Mouse (Mus musculus) left cerebral cortex, postnatal 14 days (tissue): ENCODE results near the gene Slc38a11. TPM values are rescaled to one million over a fixed set of nuclear protein-coding genes. Genes with fewer than 3 reads are reported as not detected.

Experiments used
- DNase-seq, 2 experiments: peaks; one replicate each; pipeline ENCODE4 v3.0.0; 2021 to 2022; ENCODE audit warnings: low spot score in 2 of 2, mixed read lengths in 1 of 2
- intact Hi-C: fragments of 180-260 bp; cut with DNase I; formaldehyde crosslinking; loops from one replicate; pipeline ENCODE4 v1.15.1; 2025
- total RNA-seq, 2 experiments: library from RNA; stranded (reverse); gene quantifications; 2 replicates each; pipeline ENCODE4 v1.2.3; 2021

Slc38a11 gene
- total RNA-seq, 2 experiments from 2014 or later: 3.0 to 3.2 TPM

DNA sequence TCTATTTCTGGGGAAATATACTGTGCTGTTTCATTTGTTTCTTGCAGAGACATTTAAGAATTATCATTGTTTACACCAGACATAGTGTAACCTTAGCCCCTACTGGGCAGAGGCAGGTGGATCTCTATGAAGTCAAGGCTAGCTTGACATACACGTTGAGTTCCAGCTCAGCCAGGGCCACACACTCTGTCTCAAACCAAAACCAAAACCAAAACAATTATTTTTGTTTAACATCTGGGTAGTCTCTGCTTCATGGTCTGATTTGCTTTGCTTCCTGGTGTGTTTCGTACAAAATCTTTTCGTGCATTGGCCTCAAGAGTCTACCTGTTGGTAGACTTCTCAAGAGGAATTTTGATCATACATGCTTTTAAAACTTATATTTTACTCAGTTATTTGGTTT is 27.2 kb downstream of the Slc38a11 start:
- intact Hi-C loops: loop anchor here (2.0 to 10.0 kb wide), 3 partner anchors 192 to 369 kb away; partner anchors contain the start of gene Grb14
- no peak for DNase-seq

DNA sequence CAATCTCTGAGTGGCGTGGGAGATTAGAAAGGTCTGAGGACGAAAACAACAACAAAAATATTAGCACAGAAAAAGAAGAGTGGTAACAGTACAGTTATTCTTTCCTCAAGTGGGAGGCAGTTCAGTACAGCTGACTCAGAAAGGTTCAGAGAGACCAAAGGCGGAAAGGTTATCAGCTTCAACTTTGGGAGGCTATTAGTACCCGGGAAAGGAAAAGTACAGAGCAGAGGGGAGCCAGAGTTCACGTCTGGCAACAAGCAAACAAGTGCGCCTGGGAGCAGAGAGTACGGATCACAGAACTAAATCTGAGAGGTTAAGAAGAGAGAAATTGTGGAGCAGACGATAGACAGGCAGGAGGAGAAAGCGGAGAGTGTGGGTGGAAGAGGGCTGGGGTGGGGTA is 29.7 kb downstream of the Slc38a11 start:
- intact Hi-C loops: loop anchor here (10.0 kb wide), 1 partner anchor 309 kb away; the partner anchor contains the start of gene Grb14
- no peak for DNase-seq

DNA sequence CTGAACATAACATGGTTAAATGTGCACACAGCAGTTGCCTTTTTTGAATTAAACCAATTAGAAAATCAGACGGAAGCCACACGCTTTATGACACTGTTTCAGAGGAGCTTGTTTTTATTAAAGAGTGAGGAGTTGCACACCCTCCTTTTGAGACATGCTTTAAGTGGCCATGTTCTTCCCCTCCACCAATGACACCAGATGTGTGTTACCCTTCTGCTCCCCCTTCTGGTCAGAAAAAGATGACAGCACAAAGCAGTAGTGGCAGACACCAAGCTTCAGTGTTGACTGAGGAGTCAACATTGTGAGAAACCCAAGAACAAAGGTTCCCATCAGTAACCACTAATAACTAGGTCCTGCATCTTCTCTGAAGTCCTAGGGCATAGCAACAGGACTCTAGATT is 32.5 kb downstream of the Slc38a11 start:
- peak; percentile 30 to 31 for DNase-seq
- intact Hi-C loops: loop anchor here (10.0 kb wide), 1 partner anchor 307 kb away; the partner anchor contains the start of gene Grb14

DNA sequence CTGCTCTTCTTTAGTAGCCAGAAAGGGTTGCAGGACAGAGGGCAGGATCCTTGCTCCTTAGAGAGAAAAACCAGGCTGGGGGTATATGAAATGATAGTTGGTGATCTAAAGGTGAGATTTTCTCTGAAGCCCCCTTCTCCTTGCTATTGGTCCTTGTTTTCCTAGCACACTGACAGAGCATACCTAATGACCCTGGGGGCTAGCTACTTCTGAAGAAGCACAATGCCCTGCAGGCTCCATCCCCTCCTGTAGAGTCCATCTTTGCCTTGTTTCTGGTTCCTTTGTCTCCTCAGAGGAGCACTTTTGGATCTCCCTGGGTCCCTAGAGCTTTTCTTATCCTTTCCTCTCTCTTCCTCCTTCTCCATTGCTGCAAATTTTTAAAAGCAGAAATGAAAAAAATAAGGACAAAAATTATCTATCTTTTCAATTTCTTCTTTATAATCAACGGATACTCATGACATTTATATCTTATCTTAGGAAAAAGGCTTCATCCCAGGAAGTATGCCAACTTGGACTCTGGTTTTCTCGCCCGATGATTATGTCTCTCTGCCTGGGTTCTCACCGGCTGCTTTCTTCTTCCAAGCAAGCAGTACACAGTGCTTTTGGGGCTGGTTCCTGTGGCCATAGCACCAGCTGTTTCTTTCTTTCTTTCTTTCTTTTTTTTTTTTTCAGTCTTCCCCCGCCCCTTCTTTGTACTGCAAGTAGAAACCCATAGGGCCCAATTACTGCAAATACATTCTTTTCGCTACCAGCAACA is 41.7 kb downstream of the Slc38a11 start:
- no peak for DNase-seq
- intact Hi-C loops: no loop called here

DNA sequence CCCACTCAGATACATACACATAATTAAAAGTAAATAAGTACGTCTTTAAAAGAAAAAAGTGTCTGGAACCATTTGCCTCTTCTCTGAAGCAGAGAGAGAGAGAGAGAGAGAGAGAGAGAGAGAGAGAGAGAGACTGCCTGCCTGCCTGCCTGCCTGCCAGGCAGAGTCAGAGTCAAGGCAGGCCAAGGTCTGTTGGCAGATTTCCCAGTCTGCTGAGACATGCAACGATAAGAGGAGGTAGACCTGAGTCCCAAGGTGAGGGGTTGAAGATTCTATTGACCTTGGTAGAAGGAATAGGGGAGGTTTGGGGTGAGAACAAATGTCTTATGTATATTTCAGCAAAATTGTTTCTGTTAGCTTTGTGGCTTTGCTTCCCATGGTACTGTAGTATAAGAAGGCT is 42.9 kb downstream of the Slc38a11 start:
- intact Hi-C loops: no loop called here
- DNase-seq: no peak

DNA sequence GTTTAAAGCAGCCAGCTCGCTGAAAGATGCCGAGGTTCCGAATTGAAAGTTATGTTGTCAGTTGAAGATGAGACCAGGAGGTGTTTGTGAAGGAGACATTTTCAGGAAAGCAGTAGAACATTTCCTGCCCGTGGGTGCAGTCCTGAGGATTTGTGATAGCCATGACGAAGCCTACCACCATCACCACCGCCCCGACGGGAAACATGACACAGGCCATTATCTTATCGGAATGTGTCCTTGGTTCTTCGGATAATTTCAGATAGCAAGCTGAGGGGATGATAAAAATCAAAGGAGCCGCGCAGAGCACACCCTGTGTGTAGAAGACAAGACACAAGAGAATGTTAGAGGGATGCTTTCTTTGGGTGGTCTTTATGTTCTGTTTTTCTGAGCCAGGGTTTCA is 47.1 kb downstream of the Slc38a11 start:
- intact Hi-C loops: no loop called here
- DNase-seq: no peak

DNA sequence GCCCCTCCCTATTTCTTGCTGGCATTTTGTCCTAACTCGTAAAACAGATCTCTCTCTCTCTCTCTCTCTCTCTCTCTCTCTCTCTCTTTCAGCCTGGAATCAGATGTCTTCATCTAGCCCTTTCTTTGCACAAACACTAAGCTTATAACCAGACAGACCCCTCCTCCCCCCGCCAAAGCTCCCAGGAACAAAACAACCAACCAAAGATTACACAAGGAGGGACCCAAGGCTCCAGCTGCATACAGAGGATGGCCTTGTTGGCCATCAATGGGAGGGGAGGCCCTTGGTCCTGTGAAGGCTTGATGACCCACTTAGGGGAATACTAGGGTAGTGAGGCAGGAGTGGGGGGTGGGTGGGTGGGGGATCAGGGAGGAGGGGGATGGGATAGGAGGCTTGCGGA is 52.6 kb downstream of the Slc38a11 start:
- intact Hi-C loops: no loop called here
- DNase-seq: peak in 1 of 2 experiments; percentile 46

DNA sequence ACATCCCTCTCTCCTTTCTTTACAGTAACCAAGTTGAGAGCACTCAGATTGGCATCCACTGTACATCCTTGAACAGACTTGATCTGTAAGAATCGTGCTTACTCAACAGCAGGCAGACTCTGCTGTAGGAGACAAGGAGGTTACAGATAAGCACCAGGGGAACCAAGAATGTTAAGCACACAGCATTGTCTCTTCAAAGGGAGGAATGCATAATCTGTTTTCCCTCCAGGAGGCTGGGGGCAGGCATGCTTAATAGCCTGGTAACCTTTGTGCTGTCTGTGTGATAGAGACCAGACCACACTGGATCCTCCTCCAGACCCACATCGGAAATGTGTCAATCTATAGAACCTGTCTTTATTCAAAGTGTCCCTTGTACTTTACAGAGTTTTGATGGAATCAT is 67.3 kb downstream of the Slc38a11 start:
- DNase-seq: no peak
- intact Hi-C loops: no loop called here

DNA sequence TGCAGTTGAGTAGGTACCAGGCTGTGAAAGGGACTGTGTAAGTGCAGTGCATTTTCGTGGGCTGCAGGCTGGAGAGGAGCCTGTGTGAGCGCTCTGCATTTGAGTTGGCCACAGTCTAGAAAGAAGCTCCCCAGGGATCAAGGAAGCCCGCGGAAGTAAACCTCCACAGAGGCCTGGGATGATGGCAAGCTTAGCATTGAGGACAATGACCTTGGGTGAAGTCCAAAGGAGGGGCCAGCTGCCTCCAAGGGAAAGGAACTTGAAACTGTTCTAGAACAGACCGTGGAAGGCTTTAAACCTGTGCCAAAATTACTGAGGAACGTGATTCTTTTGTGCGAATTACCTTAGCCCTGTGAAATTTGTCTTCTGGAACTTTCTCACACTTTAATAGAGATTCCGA is 69.7 kb downstream of the Slc38a11 start:
- DNase-seq: peak in 1 of 2 experiments; percentile 2
- intact Hi-C loops: no loop called here

DNA sequence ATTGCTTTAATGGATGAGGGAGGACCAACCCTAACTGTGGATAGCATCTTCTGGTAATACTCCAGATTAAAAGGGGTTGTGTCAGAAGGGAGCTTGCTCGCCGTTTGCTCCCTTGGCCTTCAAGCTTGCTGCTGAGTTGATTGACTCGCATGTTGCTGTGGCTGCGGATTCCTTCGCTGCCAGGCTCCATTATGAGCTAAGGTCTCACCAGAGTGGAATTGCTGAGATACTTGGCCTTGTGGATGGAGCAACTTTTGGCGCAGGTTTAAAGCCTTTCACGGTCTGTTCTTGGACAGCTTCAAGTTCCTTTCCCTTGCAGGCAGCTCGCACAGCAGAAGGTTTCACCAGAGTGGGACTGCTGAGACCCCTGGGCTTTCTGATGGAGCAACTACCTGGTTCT is 70.4 kb downstream of the Slc38a11 start:
- intact Hi-C loops: no loop called here
- DNase-seq: no peak

DNA sequence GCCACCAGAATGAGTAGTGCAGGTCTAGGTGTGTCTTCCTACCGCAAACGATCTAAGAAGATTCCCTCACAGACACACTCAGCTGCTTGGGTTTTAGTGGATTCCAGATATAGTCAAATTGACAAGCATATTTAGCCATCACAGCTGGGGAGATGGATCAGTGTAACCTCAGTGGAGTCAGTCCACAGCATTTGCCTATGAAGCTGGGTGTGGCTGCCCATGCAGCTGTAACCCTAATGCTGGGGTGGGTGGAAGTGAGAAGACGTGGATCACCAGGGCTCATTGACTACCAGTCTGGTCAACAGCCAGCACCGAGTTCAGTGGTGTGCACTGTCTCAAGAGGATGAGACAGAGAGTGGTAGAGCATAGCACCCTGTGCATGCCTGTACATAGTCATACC is 74.1 kb downstream of the Slc38a11 start:
- intact Hi-C loops: no loop called here

DNA sequence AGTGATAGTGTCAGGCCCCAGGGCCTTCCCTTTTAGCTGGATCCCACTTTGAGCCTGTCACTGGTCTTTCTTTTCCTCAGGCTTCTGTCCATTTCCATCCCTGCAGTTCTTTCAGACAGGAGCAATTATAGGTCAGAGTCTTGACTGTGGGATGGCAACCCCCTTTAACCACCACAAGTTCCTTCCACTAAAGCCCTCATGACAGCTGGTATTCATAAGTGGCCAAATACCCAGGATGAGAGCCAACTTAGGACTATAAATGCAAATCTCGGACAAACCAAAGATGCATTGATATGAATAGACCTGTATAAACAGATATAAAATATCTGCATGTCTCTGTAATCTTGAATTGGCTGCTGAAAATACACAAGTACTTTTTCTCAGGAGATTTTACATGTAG is 75.1 kb downstream of the Slc38a11 start:
- intact Hi-C loops: no loop called here
- DNase-seq: no peak

More for the DNA sequence above, 74.1 kb downstream of the Slc38a11 start:
- DNase-seq: no peak

DNA sequence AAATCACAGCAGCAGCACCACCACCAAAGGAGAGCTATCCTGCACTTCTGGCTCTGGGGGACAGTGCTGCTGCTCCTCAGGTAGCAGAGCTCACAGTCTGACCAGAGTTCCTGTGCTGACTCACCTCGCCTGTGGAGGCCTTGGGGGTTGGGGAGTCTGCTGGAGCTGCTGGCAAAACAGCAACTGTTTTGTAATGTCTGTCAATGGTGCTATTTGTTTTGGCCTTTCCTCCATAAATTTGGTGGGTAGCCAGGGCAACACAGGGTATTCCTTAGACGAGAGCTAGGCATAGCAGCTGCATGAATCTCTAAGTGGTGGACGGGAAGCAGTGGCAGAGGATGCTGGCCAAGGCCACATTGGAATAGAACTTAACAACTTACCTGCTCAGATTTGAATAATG is 78.5 kb downstream of the Slc38a11 start:
- peak; percentile 8 to 42 for DNase-seq
- intact Hi-C loops: no loop called here

DNA sequence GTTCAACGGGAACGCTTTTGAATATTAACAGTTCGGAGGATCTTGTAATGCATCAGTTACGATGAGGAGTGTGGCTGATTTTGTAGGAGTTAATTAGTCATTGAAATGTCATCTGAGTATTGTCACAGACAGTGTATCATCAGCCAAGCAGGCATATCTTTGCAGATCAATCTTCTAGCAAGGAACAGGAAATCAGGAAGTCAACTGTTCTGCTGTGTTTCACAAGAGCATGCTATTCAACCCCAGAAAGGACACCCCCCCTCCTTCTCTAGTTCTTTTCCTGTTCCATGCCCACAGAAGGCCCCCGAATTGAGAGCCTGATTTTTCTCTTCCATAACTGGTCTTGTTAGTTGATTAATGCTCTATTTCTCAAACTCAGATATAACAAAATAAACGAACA is 80.9 kb downstream of the Slc38a11 start:
- no peak for DNase-seq
- intact Hi-C loops: no loop called here

DNA sequence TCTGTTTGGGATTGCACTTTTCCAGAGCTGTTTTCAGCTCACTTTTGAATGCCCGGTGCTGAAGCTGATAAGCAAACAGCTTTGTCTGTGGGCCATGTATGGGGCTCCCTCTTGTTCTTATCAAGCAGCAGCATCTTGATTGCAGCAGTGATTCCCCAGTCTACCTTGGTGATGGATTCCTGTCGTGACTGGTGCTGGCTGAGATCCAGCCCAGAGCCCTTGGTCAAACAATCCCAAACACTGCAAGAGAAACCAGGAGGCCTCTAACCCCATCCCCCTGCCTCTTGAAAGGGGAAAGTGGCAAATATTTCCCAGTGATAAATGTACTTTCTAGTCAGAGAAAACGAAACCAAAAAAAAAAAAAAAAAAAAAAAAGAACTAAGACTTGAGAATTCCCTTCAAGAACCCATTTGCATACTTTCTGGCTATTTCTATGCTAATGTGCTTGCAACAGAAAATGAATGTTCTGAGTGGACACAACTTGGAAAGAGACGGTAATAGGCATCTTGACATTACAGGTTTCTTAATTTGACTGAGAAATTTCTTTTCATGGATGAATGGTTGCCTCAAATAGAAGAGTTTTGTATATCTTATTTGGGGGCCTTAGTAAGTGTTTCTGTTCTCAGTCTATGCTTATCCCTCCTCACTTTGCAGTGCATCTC is 84.7 kb downstream of the Slc38a11 start:
- no peak for DNase-seq
- intact Hi-C loops: no loop called here

DNA sequence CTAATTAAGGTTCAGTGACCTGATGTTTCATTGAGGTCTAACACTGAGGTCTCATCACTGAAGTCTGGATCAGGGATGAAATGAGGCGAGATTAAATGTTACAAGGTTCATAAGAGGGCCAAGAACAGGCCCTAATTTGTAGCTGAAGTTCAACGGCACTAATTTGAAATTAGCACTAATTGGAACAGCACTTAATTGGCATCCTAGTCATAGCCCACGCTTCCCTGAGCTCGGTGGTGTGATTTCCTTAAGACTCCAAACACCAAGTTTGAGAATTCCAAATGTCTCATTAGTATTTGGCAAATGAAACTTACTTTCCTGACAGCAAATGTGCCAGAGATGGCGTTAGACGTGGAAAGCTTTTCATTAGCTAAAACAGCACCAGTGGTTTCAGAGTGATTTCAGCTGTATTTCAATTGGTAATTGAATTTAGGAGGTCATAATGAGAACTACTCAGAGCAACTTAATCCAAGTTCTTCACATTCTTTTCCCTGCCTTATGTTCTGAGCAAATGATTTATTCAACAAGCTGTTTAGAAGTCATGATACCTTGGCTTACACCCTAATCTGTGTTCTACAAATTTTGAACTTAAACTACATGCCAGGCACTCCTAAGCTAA is 88.3 kb downstream of the Slc38a11 start:
- intact Hi-C loops: no loop called here
- DNase-seq: peak in 1 of 2 experiments; percentile 26

DNA sequence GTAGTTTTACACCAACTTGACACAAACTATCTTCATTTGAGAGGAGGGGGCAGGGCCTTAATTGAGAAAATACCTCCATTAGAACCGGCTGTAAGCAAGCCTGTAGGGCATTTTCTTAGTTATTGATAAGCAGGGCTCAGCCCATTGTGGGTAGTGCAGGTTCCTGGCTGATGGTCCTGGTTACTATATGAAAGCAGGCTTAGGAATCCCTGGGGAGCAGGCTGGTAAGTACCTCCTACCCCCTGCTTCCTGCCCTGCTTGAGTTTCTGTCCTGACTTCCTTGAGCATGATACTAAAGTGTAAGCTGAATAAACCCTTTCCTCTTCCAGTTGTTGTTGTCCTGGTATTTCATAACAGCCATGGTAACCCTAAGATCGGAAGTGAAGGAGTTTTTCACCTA is 89.9 kb downstream of the Slc38a11 start:
- DNase-seq: no peak

DNA sequence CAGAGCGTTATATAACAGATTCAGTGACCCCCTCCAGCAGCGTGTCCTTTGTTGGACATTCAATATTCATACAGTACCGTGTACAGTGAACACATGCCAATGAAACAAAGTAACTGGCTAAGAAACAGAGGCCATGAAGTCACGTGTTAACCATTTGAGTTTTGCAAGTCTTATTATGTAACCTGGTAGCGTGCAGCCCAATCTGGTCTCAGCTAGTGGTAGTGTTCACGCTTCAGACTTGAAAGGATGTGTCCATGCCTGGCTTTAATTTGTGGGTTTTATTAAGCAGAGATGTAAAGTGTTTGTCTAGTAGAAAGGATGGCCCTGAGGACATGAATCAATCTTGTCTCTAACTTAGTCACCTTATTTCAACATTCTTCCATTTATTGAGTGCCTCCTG is 95.1 kb downstream of the Slc38a11 start:
- intact Hi-C loops: no loop called here
- DNase-seq: no peak

More for the DNA sequence above, 89.9 kb downstream of the Slc38a11 start:
- intact Hi-C loops: no loop called here

DNA sequence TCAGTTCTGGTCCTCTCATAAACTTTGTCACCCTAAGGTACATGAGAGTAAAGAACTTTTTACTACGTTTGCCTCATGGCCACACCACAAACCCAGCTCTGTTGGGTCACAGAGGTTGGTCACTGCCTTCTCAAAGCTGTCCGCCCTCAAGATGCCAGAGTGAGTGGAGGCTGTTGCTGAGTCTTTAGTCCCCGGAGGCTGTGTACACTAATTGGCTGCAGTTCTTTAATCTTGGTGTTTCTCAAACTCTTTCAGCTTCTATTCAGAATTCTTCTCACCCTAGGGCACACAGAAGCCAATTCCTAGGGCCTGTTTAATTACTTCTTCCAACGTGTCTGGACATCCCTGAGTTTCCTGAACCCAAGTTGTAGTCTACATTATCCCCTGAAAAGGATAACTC is 96.0 kb downstream of the Slc38a11 start:
- no peak for DNase-seq
- intact Hi-C loops: no loop called here

DNA sequence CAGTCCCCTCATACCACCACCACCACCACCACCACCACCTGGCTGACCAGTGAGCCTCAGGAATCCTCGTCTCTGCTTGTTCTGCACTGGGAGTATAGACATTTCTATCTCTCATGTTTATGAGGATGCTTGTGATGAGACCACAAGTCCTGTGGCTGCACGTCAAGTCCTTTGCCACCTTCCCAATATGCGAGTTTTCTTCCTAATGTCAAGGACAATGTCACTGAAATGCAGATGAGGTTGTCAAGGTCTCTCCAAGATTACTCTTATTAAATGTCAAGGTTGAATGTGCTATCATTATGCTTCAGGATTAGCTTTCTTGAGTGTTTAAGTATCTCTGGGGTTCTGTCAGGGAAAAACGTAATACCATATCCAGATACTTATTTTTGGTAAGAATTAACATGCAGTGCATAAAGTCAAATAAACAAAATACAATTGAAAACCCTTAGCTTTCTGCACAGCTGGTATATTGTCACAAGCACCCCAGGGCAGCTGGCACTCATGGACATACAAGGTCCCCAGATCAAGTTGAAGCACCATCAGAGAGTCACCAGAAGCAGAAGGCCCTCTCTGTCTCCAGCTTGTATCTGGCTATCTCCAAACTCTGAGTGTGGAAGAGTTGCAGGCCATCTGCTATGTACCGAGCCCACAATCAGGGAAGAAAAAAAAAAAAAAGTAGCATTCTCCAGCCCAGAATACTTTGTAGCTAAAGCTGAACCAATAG is 97.1 kb downstream of the Slc38a11 start:
- DNase-seq: no peak
- intact Hi-C loops: no loop called here
